Mouse (Mus musculus) thymus, adult 18-20 months (tissue): Measurements from ENCODE around the gene Gm11238.
"Not testable (repeated sequence)": the region's sequence is repeated elsewhere in the genome, so short reads cannot be mapped to it uniquely, and the experiment has no call there.

Source experiments
- DNase-seq, 2 experiments: peaks; one replicate each; pipeline ENCODE4 v3.0.0; 2022; ENCODE audit warnings: mixed read lengths in 2 of 2

Gm11238 gene

GRCm38 (mm10) chr4:73607581-73607980, at the start of gene Gm11238:
TSS of gene Gm11238 (plus strand) at chr4:73607881.
- DNase-seq, result not testable (repeated sequence)

- no peak for DNase-seq
Observed at GRCm38 (mm10) chr4:73599248-73599647, 8.4 kb upstream of the Gm11238 start.

- DNase-seq, result not testable (repeated sequence)
Observed at GRCm38 (mm10) chr4:73622684-73623083, 15.0 kb downstream of the Gm11238 start, which contains the start of gene Gm11237. TSS of gene Gm11237 (plus strand) at chr4:73622984.

GRCm38 (mm10) chr4:73637821-73638220, 30.1 kb downstream of the Gm11238 start, which contains the start of gene Gm11236:
TSS of gene Gm11236 (plus strand) at chr4:73638121.
- not testable (repeated sequence) for DNase-seq

GRCm38 (mm10) chr4:73661864-73662263, 54.2 kb downstream of the Gm11238 start:
- DNase-seq, result not testable (repeated sequence)

- DNase-seq, result not testable (repeated sequence)
Observed at GRCm38 (mm10) chr4:73668054-73668453, 60.4 kb downstream of the Gm11238 start, which contains the start of gene Gm11239. TSS of gene Gm11239 (plus strand) at chr4:73668354.

- DNase-seq, result not testable (repeated sequence)
Observed at GRCm38 (mm10) chr4:73683216-73683615, 75.5 kb downstream of the Gm11238 start, which contains the start of gene Gm428. TSS of gene Gm428 (plus strand) at chr4:73683516.
